Mouse (Mus musculus): ENCODE results near the gene Ccdc125.

DNA sequence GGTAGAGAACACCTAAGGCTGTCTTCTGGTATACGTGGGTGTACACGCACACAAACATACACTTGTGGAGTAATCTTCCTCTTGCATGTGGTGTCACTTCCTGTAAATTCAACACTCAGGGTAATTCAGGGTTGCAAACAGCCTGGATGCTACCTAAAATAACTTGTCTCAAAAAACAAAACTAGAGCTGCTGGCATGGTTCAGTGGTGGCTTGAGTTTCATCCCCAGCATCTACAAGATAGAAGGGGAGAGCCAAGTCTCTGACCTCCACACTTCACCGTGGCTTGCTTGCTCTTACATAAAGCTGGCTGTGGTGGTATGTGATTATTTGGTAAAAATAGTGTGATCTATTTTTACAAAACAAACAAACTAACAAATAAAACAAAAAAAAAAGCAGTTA, 28.0 kb downstream of the Ccdc125 start:
- TF ChIP-seq CTCF (IDR thresholded peaks at IDR 0.05; ENCODE audit: low read depth) (no peak), EP300 (IDR thresholded peaks at IDR 0.05; ENCODE audit: low read depth) (no peak)

All from liver, postnatal 0 days (tissue).